Mouse (Mus musculus) midbrain, embryonic 11.5 days (tissue): ENCODE measurements around the gene Ehd4. TPM values are rescaled to one million over a fixed set of nuclear protein-coding genes. Genes with fewer than 3 reads are reported as not detected.

Experiments used
- ATAC-seq: fragments of 200-750 bp; cut with Nextera tagmentation; 2 replicates; pipeline ENCODE4 v1.8.0; 2017; ENCODE audit warnings: moderate TSS enrichment, moderate library complexity; ENCODE audit not compliant: low FRiP score
- DNase-seq: peaks from one replicate; pipeline ENCODE4 v3.0.0; 2015; ENCODE audit warnings: low spot score; ENCODE audit errors: missing footprints
- H3K27ac ChIP-seq: fragments of 300-500 bp; sonication (generic); 2 replicates; pipeline ENCODE4 v1.5.1; 2014; ENCODE audit warnings: low read depth, low read length
- H3K27me3 ChIP-seq: fragments of 300-500 bp; sonication (generic); 2 replicates; pipeline ENCODE4 v1.6.1; 2014; ENCODE audit warnings: mild to moderate bottlenecking, low read length, moderate library complexity, mixed read lengths; ENCODE audit not compliant: control insufficient read depth, insufficient read depth
- H3K36me3 ChIP-seq: fragments of 300-500 bp; sonication (generic); 2 replicates; pipeline ENCODE4 v1.6.1; 2014; ENCODE audit warnings: mild to moderate bottlenecking, low read length, moderate library complexity, mixed read lengths; ENCODE audit not compliant: control insufficient read depth, insufficient read depth
- H3K4me1 ChIP-seq: fragments of 300-500 bp; sonication (generic); 2 replicates; pipeline ENCODE4 v1.6.1; 2014; ENCODE audit warnings: low read length; ENCODE audit not compliant: control insufficient read depth, insufficient read depth
- H3K4me2 ChIP-seq: fragments of 300-500 bp; sonication (generic); 2 replicates; pipeline ENCODE4 v1.6.1; 2014; ENCODE audit warnings: mild to moderate bottlenecking, moderate library complexity
- H3K4me3 ChIP-seq: fragments of 300-500 bp; sonication (generic); 2 replicates; pipeline ENCODE4 v1.5.1; 2014; ENCODE audit warnings: low read depth, low read length
- H3K9ac ChIP-seq: fragments of 300-500 bp; sonication (generic); 2 replicates; pipeline ENCODE4 v1.6.1; 2014; ENCODE audit warnings: low read length
- H3K9me3 ChIP-seq: fragments of 300-500 bp; sonication (generic); 2 replicates; pipeline ENCODE4 v1.6.1; 2016; ENCODE audit warnings: low read length; ENCODE audit not compliant: control insufficient read depth
- WGBS: fragments of 180-500 bp; shearing (Covaris S2); extraction: QIAGEN DNeasy Blood & Tissue Kit; methylation state at CpG from one replicate; pipeline ENCODE4 v1.1.7; 2014; 5-methylcytosine and 5-hydroxymethylcytosine counted together
- polyA plus RNA-seq: library from polyadenylated mRNA; unstranded; fragments of >200 nt; fragmentation: Nextera tagmentation; extraction: Ambion mirVana; gene quantifications from 2 replicates; pipeline ENCODE4 v1.2.1, GENCODE M21; 2014

The Ehd4 gene
- polyA plus RNA-seq, 1 experiment from 2014 or later: 10.2 TPM

GRCm38 (mm10) chr2:120108077-120108476 lies 46.3 kb downstream of the Ehd4 start:
- H3K4me3 ChIP-seq: no peak overlapping the region
- no peak overlapping the region for H3K27ac ChIP-seq
- no peaks in the 10 kb centered on the region for H3K36me3 ChIP-seq
- H3K9me3 ChIP-seq: no peaks in the 10 kb centered on the region
- WGBS: 87% methylated on average over 4 of the region's 4 CpGs
- no peaks in the 10 kb centered on the region for H3K4me1 ChIP-seq
- DNase-seq (no peak), ATAC-seq (no peak)
- no peak overlapping the region for H3K9ac ChIP-seq
- no peaks in the 10 kb centered on the region for H3K27me3 ChIP-seq
- no peak overlapping the region for H3K4me2 ChIP-seq

GRCm38 (mm10) chr2:120107446-120107845 lies 47.0 kb downstream of the Ehd4 start:
- 94% methylated on average over 2 of the region's 2 CpGs for WGBS
- Histone ChIP-seq H3K4me2 (no peak overlapping the region), H3K4me1 (no peaks in the 10 kb centered on the region), H3K9me3 (no peaks in the 10 kb centered on the region), H3K9ac (no peak overlapping the region), H3K27ac (no peak overlapping the region), H3K4me3 (no peak overlapping the region), H3K36me3 (no peaks in the 10 kb centered on the region), H3K27me3 (no peaks in the 10 kb centered on the region)
- DNase-seq (no peak), ATAC-seq (no peak)

GRCm38 (mm10) chr2:120106397-120106973 lies 47.9 kb downstream of the Ehd4 start:
- H3K36me3 ChIP-seq: no peaks in the 10 kb centered on the region
- H3K4me2 ChIP-seq: no peak overlapping the region
- no peaks in the 10 kb centered on the region for H3K9me3 ChIP-seq
- 90% methylated on average over 8 of the region's 8 CpGs for WGBS
- H3K4me3 ChIP-seq: no peak overlapping the region
- ATAC-seq: no peak
- H3K4me1 ChIP-seq: no peaks in the 10 kb centered on the region
- no peak for DNase-seq
- no peak overlapping the region for H3K27ac ChIP-seq
- no peaks in the 10 kb centered on the region for H3K27me3 ChIP-seq
- no peak overlapping the region for H3K9ac ChIP-seq

- WGBS: 75% methylated on average over 3 of the region's 3 CpGs
- Histone ChIP-seq H3K9me3 (no peaks in the 10 kb centered on the region), H3K36me3 (no peaks in the 10 kb centered on the region), H3K27me3 (no peaks in the 10 kb centered on the region), H3K4me1 (no peaks in the 10 kb centered on the region), H3K9ac (no peak overlapping the region), H3K4me2 (no peak overlapping the region), H3K4me3 (no peak overlapping the region), H3K27ac (no peak overlapping the region)
- DNase-seq: no peak
- no peak for ATAC-seq
Measured at GRCm38 (mm10) chr2:120105861-120106260, 48.5 kb downstream of the Ehd4 start.

GRCm38 (mm10) chr2:120102881-120103280 lies 51.5 kb downstream of the Ehd4 start:
- no peak overlapping the region for H3K27ac ChIP-seq
- H3K4me3 ChIP-seq: no peak overlapping the region
- H3K4me2 ChIP-seq: no peak overlapping the region
- ATAC-seq (no peak), DNase-seq (no peak)
- WGBS: 67% methylated on average over 6 of the region's 6 CpGs
- H3K9me3 ChIP-seq: no peaks in the 10 kb centered on the region
- H3K36me3 ChIP-seq: no peaks in the 10 kb centered on the region
- no peaks in the 10 kb centered on the region for H3K27me3 ChIP-seq
- H3K9ac ChIP-seq: no peak overlapping the region
- no peaks in the 10 kb centered on the region for H3K4me1 ChIP-seq

- WGBS: 61% methylated on average over 2 of the region's 2 CpGs
- no peaks in the 10 kb centered on the region for H3K9me3 ChIP-seq
- no peak for DNase-seq
- no peak overlapping the region for H3K4me2 ChIP-seq
- no peak for ATAC-seq
- H3K4me1 ChIP-seq: no peaks in the 10 kb centered on the region
- no peak overlapping the region for H3K4me3 ChIP-seq
- H3K27me3 ChIP-seq: no peaks in the 10 kb centered on the region
- no peak overlapping the region for H3K27ac ChIP-seq
- no peaks in the 10 kb centered on the region for H3K36me3 ChIP-seq
- no peak overlapping the region for H3K9ac ChIP-seq
Measured at GRCm38 (mm10) chr2:120102450-120102849, 52.0 kb downstream of the Ehd4 start.

- Histone ChIP-seq H3K9me3 (no peaks in the 10 kb centered on the region), H3K4me2 (no peak overlapping the region), H3K36me3 (no peaks in the 10 kb centered on the region), H3K9ac (no peak overlapping the region), H3K4me1 (no peaks in the 10 kb centered on the region), H3K4me3 (no peak overlapping the region), H3K27ac (no peak overlapping the region), H3K27me3 (no peaks in the 10 kb centered on the region)
- ATAC-seq (no peak), DNase-seq (no peak)
- WGBS: 89% methylated on average over 11 of the region's 11 CpGs
Measured at GRCm38 (mm10) chr2:120101961-120102360, 52.4 kb downstream of the Ehd4 start.

- Histone ChIP-seq H3K9ac (no peak overlapping the region), H3K27ac (no peak overlapping the region), H3K4me1 (no peaks in the 10 kb centered on the region), H3K4me3 (no peak overlapping the region), H3K36me3 (no peaks in the 10 kb centered on the region), H3K9me3 (no peaks in the 10 kb centered on the region), H3K27me3 (no peaks in the 10 kb centered on the region), H3K4me2 (no peak overlapping the region)
- ATAC-seq (no peak), DNase-seq (no peak)
- WGBS: 81% methylated on average over 3 of the region's 3 CpGs
Measured at GRCm38 (mm10) chr2:120099886-120100285, 54.5 kb downstream of the Ehd4 start.

- Histone ChIP-seq H3K4me1 (no peaks in the 10 kb centered on the region), H3K4me3 (no peak overlapping the region), H3K27me3 (no peaks in the 10 kb centered on the region), H3K36me3 (no peaks in the 10 kb centered on the region), H3K27ac (no peak overlapping the region), H3K9me3 (no peaks in the 10 kb centered on the region), H3K9ac (no peak overlapping the region), H3K4me2 (no peak overlapping the region)
- DNase-seq: no peak
- WGBS: 87% methylated on average over 4 of the region's 4 CpGs
- no peak for ATAC-seq
Measured at GRCm38 (mm10) chr2:120099263-120099662, 55.1 kb downstream of the Ehd4 start.
